Mouse (Mus musculus): ENCODE data around the gene Sergef.

The Sergef gene

GRCm38 (mm10) chr7:46404756-46405155 is 234.9 kb downstream of the Sergef start:
- no peak for DNase-seq (ENCODE audit: low read depth, low spot score)

- no peak for DNase-seq (ENCODE audit: low read depth, low spot score)
These were observed 235.8 kb downstream of the Sergef start for GRCm38 (mm10) chr7:46403616-46404485.

- no peak for DNase-seq (ENCODE audit: low read depth, low spot score)
These were observed 238.0 kb downstream of the Sergef start for GRCm38 (mm10) chr7:46401371-46402180.

- no peak for DNase-seq (ENCODE audit: low read depth, low spot score)
These were observed 239.3 kb downstream of the Sergef start for GRCm38 (mm10) chr7:46400346-46400745.

GRCm38 (mm10) chr7:46399676-46400075 is 239.9 kb downstream of the Sergef start:
- no peak for DNase-seq (ENCODE audit: low read depth, low spot score)

- DNase-seq (ENCODE audit: low read depth, low spot score) = no peak
These were observed 241.0 kb downstream of the Sergef start for GRCm38 (mm10) chr7:46398612-46399011.

GRCm38 (mm10) chr7:46397732-46398333 is 241.8 kb downstream of the Sergef start:
- no peak for DNase-seq (ENCODE audit: low read depth, low spot score)

GRCm38 (mm10) chr7:46396928-46397731 is 242.5 kb downstream of the Sergef start:
- no peak for DNase-seq (ENCODE audit: low read depth, low spot score)

- no peak for DNase-seq (ENCODE audit: low read depth, low spot score)
These were observed 243.2 kb downstream of the Sergef start, which contains the start of gene Kcnc1 for GRCm38 (mm10) chr7:46396231-46396927. Kcnc1 (plus strand) TSS chr7:46396497.

GRCm38 (mm10) chr7:46395571-46395970 is 244.0 kb downstream of the Sergef start:
- no peak for DNase-seq (ENCODE audit: low read depth, low spot score)

- no peak for DNase-seq (ENCODE audit: low read depth, low spot score)
These were observed 244.7 kb downstream of the Sergef start for GRCm38 (mm10) chr7:46394933-46395332.

GRCm38 (mm10) chr7:46393718-46394511 is 245.7 kb downstream of the Sergef start:
- no peak for DNase-seq (ENCODE audit: low read depth, low spot score)
